Mouse (Mus musculus) neutrophil, adult 5-6 weeks (primary cell): ENCODE results near the gene Mrpl37. TPM values are rescaled to one million over a fixed set of nuclear protein-coding genes. Genes with fewer than 3 reads are reported as not detected.

Experiments
- ATAC-seq: fragments of 151-379, 151-347 bp; 2 replicates; pipeline ENCODE4 v1.8.0; 2017; ENCODE audit warnings: mild to moderate bottlenecking, moderate TSS enrichment; ENCODE audit not compliant: insufficient number of reproducible peaks, poor library complexity, low FRiP score, severe bottlenecking; ENCODE audit errors: extremely low read depth
- total RNA-seq: library from RNA; stranded (forward); fragments of 200-1000 nt; gene quantifications from 2 replicates; pipeline ENCODE4 v1.2.3, GENCODE M21; 2017

The Mrpl37 gene
- total RNA-seq, 1 experiment from 2014 or later, result 31.7 TPM

DNA sequence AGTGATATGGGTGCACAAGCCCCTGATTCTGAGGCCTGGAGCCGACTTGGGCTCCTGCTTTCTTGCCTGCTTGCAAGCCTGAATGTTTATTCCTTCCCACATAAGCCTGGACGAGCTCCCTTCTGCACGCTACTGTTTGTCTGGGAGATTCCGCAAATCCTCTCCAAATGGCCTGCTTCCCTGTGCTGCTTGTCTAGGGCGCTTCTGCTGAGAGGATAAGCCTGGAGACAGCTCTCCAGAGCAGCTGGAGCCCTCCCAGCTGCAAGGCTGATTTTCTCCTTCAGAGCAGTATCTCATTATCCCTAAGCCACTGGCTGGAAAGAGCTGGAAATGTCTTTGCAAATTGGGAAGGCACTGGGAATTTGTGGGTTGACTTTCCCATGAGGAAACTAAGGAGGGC lies 8.8 kb upstream of the Mrpl37 start:
- no peak for ATAC-seq

- ATAC-seq, result no peak
These were observed 5.7 kb upstream of the Mrpl37 start for GRCm38 (mm10) chr4:107072343-107072742.

GRCm38 (mm10) chr4:107067151-107067840 lies 628 bp upstream of the Mrpl37 start:
- no peak for ATAC-seq

- no peak for ATAC-seq
These were observed 2.1 kb downstream of the Mrpl37 start for GRCm38 (mm10) chr4:107064394-107065098.

DNA sequence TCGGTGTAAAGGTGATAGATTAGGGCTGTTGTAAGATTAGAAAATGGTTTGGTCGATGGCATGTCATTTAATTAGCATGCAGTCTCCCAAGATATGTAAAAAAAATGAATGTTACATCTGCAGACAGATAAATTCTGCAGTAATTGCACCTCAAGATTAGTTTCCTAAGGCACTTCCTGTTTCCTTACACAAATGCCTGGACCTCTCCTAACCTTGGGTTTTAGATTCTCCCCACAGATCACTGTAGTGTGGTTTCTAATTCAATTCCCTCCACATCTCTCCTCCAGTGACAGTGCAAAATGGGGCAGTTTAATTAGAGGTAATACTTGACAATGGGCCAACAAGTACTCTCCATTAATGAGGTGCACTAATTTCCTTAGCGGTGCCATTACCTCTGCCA lies 3.5 kb downstream of the Mrpl37 start:
- no peak for ATAC-seq

DNA sequence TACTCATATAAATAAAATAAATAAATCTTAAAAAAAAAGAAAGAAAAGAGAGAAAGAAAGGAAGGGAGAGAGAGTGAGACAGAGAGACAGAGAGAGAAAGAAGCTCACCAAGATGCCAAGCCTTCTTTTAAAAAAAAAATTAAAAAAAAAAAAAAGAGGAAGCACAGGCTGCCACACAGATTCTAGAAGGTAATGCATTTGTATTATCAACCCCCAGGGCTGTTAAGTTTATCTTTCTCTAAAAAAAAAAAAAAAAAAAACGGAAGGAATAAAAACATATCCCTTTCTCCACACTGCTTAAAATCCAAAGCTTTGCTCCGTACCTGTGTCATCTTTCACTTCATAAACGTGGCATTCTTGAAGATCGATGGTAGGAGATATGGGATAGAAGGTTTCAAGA lies 5.1 kb downstream of the Mrpl37 start:
- ATAC-seq, result no peak

- ATAC-seq, result no peak
These were observed 7.9 kb downstream of the Mrpl37 start for GRCm38 (mm10) chr4:107058781-107059180.

DNA sequence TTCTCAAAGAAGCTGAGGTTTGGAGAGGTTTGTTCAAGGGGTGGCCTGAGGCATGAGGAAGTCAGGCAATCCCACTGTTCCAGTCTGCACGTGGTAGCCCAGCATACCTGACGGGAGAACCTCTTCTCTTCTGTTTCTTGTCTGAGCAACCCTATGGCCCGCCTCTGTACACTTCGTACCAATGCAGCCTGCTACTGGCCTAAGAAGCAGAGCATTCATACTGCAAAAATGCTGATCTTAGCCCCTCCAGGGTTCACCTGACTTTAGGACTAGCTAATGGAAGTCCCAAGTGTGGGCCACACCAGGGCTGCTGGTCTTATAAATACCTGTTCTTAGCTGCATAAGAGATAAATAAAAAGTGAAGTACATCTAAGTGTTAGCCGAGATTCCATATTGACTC lies 8.3 kb downstream of the Mrpl37 start:
- ATAC-seq, result no peak

DNA sequence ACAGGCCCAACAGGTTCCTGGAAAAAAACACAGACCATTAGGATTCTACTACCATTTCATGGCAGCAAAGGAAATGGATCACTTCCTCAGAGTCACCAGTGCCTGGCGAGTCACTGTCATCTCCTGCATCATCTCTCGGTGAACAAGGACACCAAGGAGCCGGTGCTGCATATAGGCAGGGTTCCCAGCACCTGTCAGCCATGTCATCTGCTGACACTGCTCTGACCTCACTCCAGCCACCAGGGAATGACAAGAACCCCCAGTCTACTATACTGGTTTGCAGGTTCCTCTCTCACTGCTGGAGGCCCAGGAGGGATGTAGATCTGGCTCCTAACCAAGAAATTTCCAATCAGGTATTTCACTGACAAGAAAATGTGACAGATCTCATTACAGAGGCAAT lies 10.6 kb downstream of the Mrpl37 start:
- no peak for ATAC-seq

DNA sequence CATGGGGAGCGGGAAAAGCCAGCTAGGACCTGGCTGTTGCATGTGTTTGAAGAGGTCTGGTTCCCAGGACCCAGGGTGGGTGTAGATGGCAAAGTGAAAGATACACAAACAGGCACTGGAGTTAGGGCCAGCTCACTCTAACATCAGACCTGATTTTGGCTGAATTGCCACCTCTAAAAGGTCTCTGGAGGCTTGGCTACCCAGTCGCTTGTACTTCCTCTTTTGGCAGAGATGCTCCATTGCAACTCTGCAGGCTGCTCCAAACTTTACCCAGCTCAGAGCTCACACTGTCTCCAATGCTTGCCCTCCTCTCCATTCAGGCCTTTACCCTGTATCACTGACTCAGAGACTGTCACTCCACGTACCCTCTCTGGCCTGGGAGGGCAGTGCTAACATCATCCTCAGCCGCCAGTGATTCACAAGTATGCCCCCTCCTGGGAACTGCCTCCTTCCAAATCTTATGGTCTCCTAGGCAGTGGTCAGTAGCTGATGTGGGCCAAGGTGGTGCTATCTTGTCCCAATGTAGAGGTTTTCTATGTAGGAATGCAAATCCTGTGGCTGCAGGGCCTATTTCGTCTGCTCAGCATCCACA lies 13.6 kb downstream of the Mrpl37 start:
- ATAC-seq, result no peak

- no peak for ATAC-seq
These were observed 14.8 kb downstream of the Mrpl37 start for GRCm38 (mm10) chr4:107051889-107052288.

- no peak for ATAC-seq
These were observed 18.0 kb downstream of the Mrpl37 start for GRCm38 (mm10) chr4:107048568-107049162.

DNA sequence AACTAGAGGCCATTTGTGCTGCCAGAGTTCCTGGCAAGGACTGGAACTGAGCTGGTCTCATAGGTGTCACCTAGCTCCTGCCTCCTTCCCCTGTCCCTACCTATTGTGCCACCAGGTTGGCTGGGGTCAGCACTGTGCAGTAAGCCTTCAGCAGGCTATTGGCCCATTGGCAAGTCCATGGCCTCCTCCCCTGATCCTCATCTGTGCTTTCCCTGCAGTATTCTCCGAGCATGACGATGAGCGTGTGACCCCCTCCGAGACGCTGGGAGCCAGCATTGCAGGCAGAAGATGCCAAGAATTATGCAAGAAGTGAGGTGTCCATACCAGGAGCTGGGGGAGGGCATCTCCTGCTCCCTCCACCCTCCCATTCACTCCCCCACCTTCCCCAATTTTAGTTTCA lies 18.9 kb downstream of the Mrpl37 start:
- no peak for ATAC-seq

DNA sequence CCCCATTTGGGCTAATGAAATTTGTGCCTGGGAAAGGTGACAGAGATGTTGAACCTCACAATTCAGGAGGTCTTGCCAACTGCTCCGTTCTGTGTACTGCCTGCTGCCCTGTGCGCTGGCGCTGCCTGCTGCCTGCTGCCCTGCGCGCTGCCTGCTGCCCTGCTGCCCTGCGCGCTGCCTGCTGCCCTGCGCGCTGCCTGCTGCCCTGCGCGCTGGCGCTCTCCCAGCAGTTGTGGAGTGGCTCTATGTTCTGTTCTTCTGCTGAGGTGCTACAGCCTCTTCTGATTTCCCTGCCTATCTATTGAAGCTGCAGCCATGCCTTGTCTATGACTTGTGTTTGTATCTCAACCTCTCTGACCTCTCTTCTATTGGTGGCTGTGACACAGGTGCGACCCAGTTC lies 21.5 kb downstream of the Mrpl37 start:
- no peak for ATAC-seq

DNA sequence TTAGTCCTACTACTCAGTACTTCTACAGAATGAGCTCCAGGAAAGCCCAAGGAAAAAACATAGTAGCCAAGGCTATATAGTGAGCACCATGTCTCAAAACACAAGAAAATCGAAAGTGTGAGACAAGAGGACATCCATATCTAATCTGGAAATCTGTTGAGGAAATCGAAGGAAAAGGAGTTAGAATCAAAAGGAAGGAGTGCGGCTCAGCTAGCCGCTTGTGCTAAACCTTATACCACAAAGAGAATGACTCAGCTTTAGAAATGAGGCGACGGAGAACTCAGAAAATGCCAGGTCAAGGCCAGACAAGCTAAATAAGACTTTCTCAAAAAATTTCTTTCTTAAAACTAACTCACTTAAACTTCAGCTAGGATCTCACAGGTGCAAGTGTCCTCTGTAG lies 24.4 kb downstream of the Mrpl37 start:
- no peak for ATAC-seq

GRCm38 (mm10) chr4:107039270-107039669 lies 27.4 kb downstream of the Mrpl37 start:
- no peak for ATAC-seq

DNA sequence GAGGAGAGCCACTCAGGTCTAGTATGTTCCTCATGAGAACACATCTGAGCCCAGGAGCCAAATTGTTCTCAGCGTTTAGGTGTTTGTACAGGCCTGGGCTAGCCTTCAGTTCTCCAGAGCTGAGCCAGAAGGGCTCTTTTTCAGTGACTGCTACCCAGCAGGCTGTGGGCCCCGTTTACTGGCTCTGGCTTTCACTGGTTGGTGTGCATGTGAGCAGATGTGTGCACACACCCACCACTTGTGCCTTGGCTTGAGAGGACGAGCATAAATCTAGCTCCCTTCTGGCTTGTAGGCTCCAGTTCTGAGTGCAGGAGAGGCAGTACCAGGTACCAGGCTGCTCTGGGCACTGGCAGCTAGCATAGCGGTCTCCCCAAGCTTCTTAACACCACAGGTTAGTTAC lies 28.4 kb downstream of the Mrpl37 start:
- no peak for ATAC-seq

- ATAC-seq, result no peak
These were observed 29.7 kb downstream of the Mrpl37 start for GRCm38 (mm10) chr4:107036985-107037384.

GRCm38 (mm10) chr4:107035689-107036088 lies 31.0 kb downstream of the Mrpl37 start:
- no peak for ATAC-seq

DNA sequence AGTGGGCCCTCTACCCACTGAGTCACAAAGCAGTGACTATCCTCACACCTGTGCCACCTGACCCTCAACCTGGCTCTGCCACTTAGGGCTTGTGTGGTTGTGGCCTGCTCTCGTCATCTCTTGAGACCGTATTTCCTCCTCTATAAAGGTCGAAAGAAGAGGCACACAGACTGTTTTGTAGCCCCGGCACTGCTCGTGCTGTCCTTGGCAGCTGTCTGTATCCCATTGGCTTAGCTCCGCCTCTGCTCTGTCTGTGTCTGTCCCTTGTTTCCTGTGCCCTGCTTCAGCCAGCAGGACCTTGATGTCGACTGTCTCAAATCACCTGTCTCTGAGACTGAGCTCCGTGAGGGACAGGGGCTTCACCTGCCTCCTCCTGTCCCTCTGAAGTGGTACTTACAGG lies 40.2 kb downstream of the Mrpl37 start:
- ATAC-seq, result no peak
